Mouse (Mus musculus): ENCODE results near the gene Zfp82. TPM values are rescaled to one million over a fixed set of nuclear protein-coding genes. Genes with fewer than 3 reads are reported as not detected.

The Zfp82 gene
- polyA plus RNA-seq, 1 experiment from 2014 or later = 4.0 TPM

DNA sequence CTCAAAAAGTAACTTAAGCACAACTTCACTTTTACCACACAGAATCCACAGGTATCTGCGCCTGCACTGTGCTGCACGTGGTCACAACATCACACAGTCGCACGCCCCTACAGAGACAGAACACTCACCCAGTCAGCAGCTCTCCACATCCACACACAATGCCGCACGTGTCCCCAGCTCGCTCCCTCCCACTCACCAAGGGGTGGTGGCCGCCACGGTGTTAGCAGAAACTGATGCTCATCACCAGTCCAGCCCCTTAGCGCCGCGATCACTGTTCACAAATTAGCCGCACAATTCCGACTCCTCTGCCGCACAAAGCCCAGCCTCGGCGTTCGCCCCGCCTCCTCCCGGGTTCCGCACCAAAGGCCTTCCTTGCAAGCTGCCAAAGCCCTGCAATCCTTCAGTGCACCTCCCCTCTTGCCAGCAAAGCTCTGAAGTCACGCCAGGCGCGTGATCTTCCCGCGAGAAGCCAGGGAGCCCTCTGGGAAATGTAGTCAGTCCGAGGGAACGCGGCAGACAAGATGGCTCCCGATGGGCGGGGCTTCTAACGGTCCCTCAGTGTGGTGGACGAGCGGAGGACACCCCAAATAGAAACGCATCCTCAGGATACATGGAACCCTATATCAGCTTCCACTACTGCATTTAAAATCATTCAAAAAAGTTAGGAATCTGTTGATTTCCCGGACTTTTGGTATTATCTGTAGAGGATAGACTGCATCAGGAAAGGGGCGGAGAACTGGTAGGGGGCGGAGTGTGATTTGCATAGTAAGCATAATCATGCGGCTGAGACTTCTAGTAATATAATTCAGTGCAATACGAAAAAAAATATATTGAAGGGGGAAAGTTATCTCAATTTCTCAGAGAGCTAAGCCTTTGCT lies 17.6 kb upstream of the Zfp82 start, which contains the start of the genes Gm26920 and Zfp566:
Gm26920 (minus strand) TSS at position 319 of the 878 bp plus-strand sequence.
Zfp566 (minus strand) TSS at position 436 of the 878 bp plus-strand sequence.
- H3K4me1 ChIP-seq (ENCODE audit: insufficient read depth, low read depth, low read length) = 0 out of 2 replicates have a peak, but pooled peaks cover 3% of the 10 kb centered on the region
- peak within 1 kb of the TSS; percentile 81 for H3K4me2 ChIP-seq (replicated peaks; ENCODE audit: low read depth, low read length)
- peak; percentile 93 for ATAC-seq
- no peaks in the 10 kb centered on the region for H3K9me3 ChIP-seq (ENCODE audit: low read length)
- peak within 1 kb of the TSS; percentile 54 for H3K4me3 ChIP-seq (ENCODE audit: low read depth, low read length)
- WGBS = under 1% methylated on average over 40 of the region's 40 CpGs
- TF ChIP-seq CTCF (IDR thresholded peaks at IDR 0.05) (peak; percentile 9; the same call in 1 of the 2 replicates), EP300 (IDR thresholded peaks at IDR 0.05) (peak; percentile 81; the same call in 1 of the 2 replicates)
- H3K27ac ChIP-seq (ENCODE audit: low read length) = peak within 1 kb of the TSS; percentile 54
- no peaks in the 10 kb centered on the region; the same call in 1 of the 2 replicates for H3K36me3 ChIP-seq (ENCODE audit: insufficient read depth, low read length)
- no peaks in the 10 kb centered on the region for H3K27me3 ChIP-seq (replicated peaks; ENCODE audit: insufficient read depth, low read length)
- H3K9ac ChIP-seq (replicated peaks; ENCODE audit: low read depth) = peak within 1 kb of the TSS; percentile 46
- DNase-seq (ENCODE audit: low spot score) = peak; percentile 99

DNA sequence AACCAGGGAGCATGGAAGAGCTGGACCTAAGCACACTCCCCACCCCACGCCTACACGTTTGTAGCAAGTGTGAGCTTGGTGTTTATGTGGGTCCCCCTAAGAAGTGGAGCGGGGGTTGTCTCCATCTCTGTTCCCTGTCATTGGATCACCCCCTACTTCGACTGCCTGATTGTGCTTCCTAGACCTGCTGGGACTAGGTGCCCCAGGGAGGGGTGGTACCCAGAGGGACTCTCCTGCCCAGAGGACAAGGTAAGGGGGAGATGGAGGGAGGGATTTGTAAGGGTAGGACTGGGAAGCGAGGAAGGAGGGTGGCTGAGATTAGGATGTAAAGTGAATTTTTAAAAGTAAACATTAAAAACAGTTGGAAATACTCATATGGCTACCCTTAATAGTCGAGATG lies 16.7 kb upstream of the Zfp82 start:
- H3K9me3 ChIP-seq (ENCODE audit: low read length) = no peaks in the 10 kb centered on the region
- H3K36me3 ChIP-seq (ENCODE audit: insufficient read depth, low read length) = no peaks in the 10 kb centered on the region; the same call in 1 of the 2 replicates
- H3K4me3 ChIP-seq (ENCODE audit: low read depth, low read length) = peak overlapping the region; percentile 54; the same call in 1 of the 2 replicates
- peak overlapping the region; percentile 46 for H3K9ac ChIP-seq (replicated peaks; ENCODE audit: low read depth)
- ATAC-seq (no peak), DNase-seq (ENCODE audit: low spot score) (no peak)
- H3K27me3 ChIP-seq (replicated peaks; ENCODE audit: insufficient read depth, low read length) = no peaks in the 10 kb centered on the region
- TF ChIP-seq CTCF (IDR thresholded peaks at IDR 0.05) (no peak), EP300 (IDR thresholded peaks at IDR 0.05) (no peak)
- H3K4me1 ChIP-seq (ENCODE audit: insufficient read depth, low read depth, low read length) = 0 out of 2 replicates have a peak, but pooled peaks cover 3% of the 10 kb centered on the region
- WGBS = 18% methylated on average over 6 of the region's 6 CpGs
- H3K4me2 ChIP-seq (replicated peaks; ENCODE audit: low read depth, low read length) = peak overlapping the region; percentile 81
- H3K27ac ChIP-seq (ENCODE audit: low read length) = no peak overlapping the region

DNA sequence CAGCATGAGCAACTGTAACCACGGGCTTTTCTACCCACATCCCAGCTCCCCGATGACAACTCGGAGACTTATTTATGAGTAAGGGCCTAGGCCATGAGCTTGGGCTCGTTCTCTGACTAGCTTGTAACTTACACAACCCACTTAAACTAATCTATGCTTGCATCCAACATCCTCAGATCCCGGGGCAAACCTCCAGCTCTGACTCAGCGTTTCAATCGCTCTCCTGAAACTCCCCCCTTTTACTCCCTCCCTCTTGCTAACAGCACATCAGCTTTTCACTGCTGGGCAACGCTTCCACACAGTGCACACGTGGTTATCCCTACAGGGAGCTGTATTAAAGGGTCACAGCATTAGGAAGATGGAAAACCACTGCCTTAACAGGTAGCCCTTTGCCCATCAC lies 13.8 kb upstream of the Zfp82 start:
- Histone ChIP-seq H3K4me3 (ENCODE audit: low read depth, low read length) (no peak overlapping the region), H3K27ac (ENCODE audit: low read length) (no peak overlapping the region), H3K4me2 (replicated peaks; ENCODE audit: low read depth, low read length) (no peak overlapping the region), H3K27me3 (replicated peaks; ENCODE audit: insufficient read depth, low read length) (no peaks in the 10 kb centered on the region), H3K4me1 (ENCODE audit: insufficient read depth, low read depth, low read length) (0 out of 2 replicates have a peak, but pooled peaks cover 3% of the 10 kb centered on the region), H3K9ac (replicated peaks; ENCODE audit: low read depth) (no peak overlapping the region), H3K36me3 (ENCODE audit: insufficient read depth, low read length) (no peaks in the 10 kb centered on the region; the same call in 1 of the 2 replicates), H3K9me3 (ENCODE audit: low read length) (no peaks in the 10 kb centered on the region)
- no peak for TF ChIP-seq CTCF (IDR thresholded peaks at IDR 0.05)
- TF ChIP-seq EP300 (IDR thresholded peaks at IDR 0.05) = no peak
- DNase-seq (ENCODE audit: low spot score) (no peak), ATAC-seq (no peak)
- 83% methylated on average over 9 of the region's 9 CpGs for WGBS

DNA sequence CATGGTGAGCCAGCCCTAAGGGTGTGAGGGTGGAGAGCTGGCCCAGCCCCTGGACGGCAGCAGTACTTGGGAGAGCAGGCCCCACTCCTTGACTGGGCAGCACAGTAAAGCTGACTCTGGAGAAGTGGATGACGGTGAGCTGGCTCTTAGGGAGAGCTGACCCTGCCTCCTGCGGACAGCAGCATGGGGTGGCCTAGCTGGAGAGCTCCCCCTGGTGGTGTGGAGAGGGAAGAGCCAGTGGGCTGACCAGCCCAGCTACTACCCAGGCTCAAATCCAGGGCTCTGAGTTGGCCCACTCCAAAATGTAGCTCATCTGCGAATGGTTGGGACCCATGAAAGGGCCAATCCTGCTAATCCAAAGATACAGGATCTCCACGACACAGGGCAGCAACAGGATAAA lies 8.1 kb downstream of the Zfp82 start:
- H3K4me2 ChIP-seq (replicated peaks; ENCODE audit: low read depth, low read length) = no peak overlapping the region
- H3K36me3 ChIP-seq (ENCODE audit: insufficient read depth, low read length) = peaks cover 6% of the 10 kb centered on the region; the same call in 1 of the 2 replicates
- DNase-seq (ENCODE audit: low spot score) (no peak), ATAC-seq (no peak)
- TF ChIP-seq EP300 (IDR thresholded peaks at IDR 0.05) = no peak
- peak; percentile 23; the same call in 1 of the 2 replicates for TF ChIP-seq CTCF (IDR thresholded peaks at IDR 0.05)
- H3K4me3 ChIP-seq (ENCODE audit: low read depth, low read length) = no peak overlapping the region
- no peak overlapping the region for H3K27ac ChIP-seq (ENCODE audit: low read length)
- 73% methylated on average over 5 of the region's 5 CpGs for WGBS
- H3K9me3 ChIP-seq (ENCODE audit: low read length) = no peaks in the 10 kb centered on the region
- H3K9ac ChIP-seq (replicated peaks; ENCODE audit: low read depth) = no peak overlapping the region
- no peaks in the 10 kb centered on the region for H3K4me1 ChIP-seq (ENCODE audit: insufficient read depth, low read depth, low read length)
- H3K27me3 ChIP-seq (replicated peaks; ENCODE audit: insufficient read depth, low read length) = no peaks in the 10 kb centered on the region

DNA sequence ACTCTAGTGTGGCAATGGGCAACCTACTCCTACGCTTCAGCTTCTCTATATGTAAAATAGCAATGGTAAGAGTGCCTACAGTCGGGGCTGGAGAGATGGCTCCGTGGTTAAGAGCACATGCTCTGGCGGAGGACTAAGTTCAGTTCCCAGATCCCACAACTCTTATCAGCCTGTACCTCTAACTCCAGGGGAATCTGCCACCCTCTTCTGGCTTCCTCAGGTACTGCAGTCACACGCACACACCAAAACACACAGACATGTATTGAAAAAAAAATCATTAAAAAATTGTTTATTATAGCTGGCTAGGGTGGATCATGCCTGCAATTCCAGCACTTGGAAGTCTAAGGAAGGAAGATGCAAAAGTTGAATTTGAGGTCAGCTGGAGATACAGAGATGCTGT lies 10.2 kb downstream of the Zfp82 start:
- ATAC-seq (no peak), DNase-seq (ENCODE audit: low spot score) (no peak)
- no peak overlapping the region for H3K4me3 ChIP-seq (ENCODE audit: low read depth, low read length)
- no peaks in the 10 kb centered on the region for H3K9me3 ChIP-seq (ENCODE audit: low read length)
- 93% methylated on average over 5 of the region's 5 CpGs for WGBS
- peaks cover 6% of the 10 kb centered on the region; the same call in 1 of the 2 replicates for H3K36me3 ChIP-seq (ENCODE audit: insufficient read depth, low read length)
- H3K9ac ChIP-seq (replicated peaks; ENCODE audit: low read depth) = no peak overlapping the region
- no peak overlapping the region for H3K4me2 ChIP-seq (replicated peaks; ENCODE audit: low read depth, low read length)
- TF ChIP-seq CTCF (IDR thresholded peaks at IDR 0.05) = peak; percentile 49
- TF ChIP-seq EP300 (IDR thresholded peaks at IDR 0.05) = no peak
- H3K27me3 ChIP-seq (replicated peaks; ENCODE audit: insufficient read depth, low read length) = no peaks in the 10 kb centered on the region
- no peak overlapping the region for H3K27ac ChIP-seq (ENCODE audit: low read length)
- H3K4me1 ChIP-seq (ENCODE audit: insufficient read depth, low read depth, low read length) = no peaks in the 10 kb centered on the region

DNA sequence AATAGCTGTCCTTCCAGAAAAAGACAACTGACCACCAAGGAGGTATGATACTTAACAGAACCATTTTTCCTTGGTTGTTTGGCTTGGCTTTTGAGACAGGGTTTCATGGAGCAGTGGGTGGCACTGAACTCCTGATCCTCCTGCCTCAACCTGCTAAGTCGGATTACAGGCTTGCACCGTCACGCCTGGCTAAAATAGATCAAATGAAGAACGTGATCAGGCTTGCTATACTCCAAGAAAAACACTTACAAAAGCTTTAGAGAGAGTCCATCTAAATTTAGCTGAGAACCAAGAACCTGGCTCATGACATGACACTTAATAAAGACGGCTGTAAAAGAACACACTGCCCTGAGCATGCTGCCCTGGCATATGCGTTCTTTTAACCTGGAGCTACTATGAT lies 12.4 kb downstream of the Zfp82 start:
- Histone ChIP-seq H3K27ac (ENCODE audit: low read length) (no peak overlapping the region), H3K9me3 (ENCODE audit: low read length) (no peaks in the 10 kb centered on the region), H3K4me1 (ENCODE audit: insufficient read depth, low read depth, low read length) (no peaks in the 10 kb centered on the region), H3K4me3 (ENCODE audit: low read depth, low read length) (no peak overlapping the region), H3K9ac (replicated peaks; ENCODE audit: low read depth) (no peak overlapping the region), H3K27me3 (replicated peaks; ENCODE audit: insufficient read depth, low read length) (no peaks in the 10 kb centered on the region), H3K4me2 (replicated peaks; ENCODE audit: low read depth, low read length) (no peak overlapping the region), H3K36me3 (ENCODE audit: insufficient read depth, low read length) (peaks cover 12% of the 10 kb centered on the region)
- ATAC-seq (no peak), DNase-seq (ENCODE audit: low spot score) (no peak)
- WGBS = 84% methylated on average over 6 of the region's 6 CpGs
- TF ChIP-seq EP300 (IDR thresholded peaks at IDR 0.05) (no peak), CTCF (IDR thresholded peaks at IDR 0.05) (no peak)
